Mouse (Mus musculus): Measurements from ENCODE around the gene Fkbp2. TPM values are rescaled to one million over a fixed set of nuclear protein-coding genes. Genes with fewer than 3 reads are reported as not detected.

Gene Fkbp2
- polyA plus RNA-seq, 1 experiment from 2014 or later, result 129 TPM

GRCm38 (mm10) chr19:6985300-6985699 is 5.0 kb upstream of the Fkbp2 start:
- WGBS, result 88% methylated on average over 19 of the region's 19 CpGs
- Histone ChIP-seq H3K9me3 (replicated peaks; ENCODE audit: control insufficient read depth, low read length, poor library complexity, severe bottlenecking) (no peaks in the 10 kb centered on the region), H3K9ac (ENCODE audit: low read depth, low read length) (no peak overlapping the region), H3K4me2 (ENCODE audit: low read length) (no peak overlapping the region), H3K27ac (ENCODE audit: low read length) (no peak overlapping the region), H3K36me3 (ENCODE audit: control insufficient read depth, insufficient read depth, low read length) (peaks cover 5% of the 10 kb centered on the region), H3K27me3 (ENCODE audit: control insufficient read depth, insufficient read depth, low read depth, low read length) (no peaks in the 10 kb centered on the region), H3K4me1 (ENCODE audit: control insufficient read depth, insufficient read depth, low read length) (peaks cover 19% of the 10 kb centered on the region), H3K4me3 (ENCODE audit: low read depth, low read length) (no peak overlapping the region)
- no peak for ATAC-seq

GRCm38 (mm10) chr19:6983621-6984020 is 3.3 kb upstream of the Fkbp2 start:
- Histone ChIP-seq H3K36me3 (ENCODE audit: control insufficient read depth, insufficient read depth, low read length) (peaks cover 5% of the 10 kb centered on the region), H3K4me3 (ENCODE audit: low read depth, low read length) (no peak overlapping the region), H3K9me3 (replicated peaks; ENCODE audit: control insufficient read depth, low read length, poor library complexity, severe bottlenecking) (no peaks in the 10 kb centered on the region), H3K4me2 (ENCODE audit: low read length) (no peak overlapping the region), H3K27ac (ENCODE audit: low read length) (no peak overlapping the region), H3K9ac (ENCODE audit: low read depth, low read length) (no peak overlapping the region), H3K27me3 (ENCODE audit: control insufficient read depth, insufficient read depth, low read depth, low read length) (no peaks in the 10 kb centered on the region), H3K4me1 (ENCODE audit: control insufficient read depth, insufficient read depth, low read length) (peaks cover 28% of the 10 kb centered on the region)
- WGBS, result 62% methylated on average over 5 of the region's 5 CpGs
- no peak for ATAC-seq

- Histone ChIP-seq H3K4me2 (ENCODE audit: low read length) (no peak overlapping the region), H3K4me3 (ENCODE audit: low read depth, low read length) (no peak overlapping the region), H3K27ac (ENCODE audit: low read length) (no peak overlapping the region), H3K9me3 (replicated peaks; ENCODE audit: control insufficient read depth, low read length, poor library complexity, severe bottlenecking) (no peaks in the 10 kb centered on the region), H3K4me1 (ENCODE audit: control insufficient read depth, insufficient read depth, low read length) (peaks cover 35% of the 10 kb centered on the region), H3K27me3 (ENCODE audit: control insufficient read depth, insufficient read depth, low read depth, low read length) (no peaks in the 10 kb centered on the region), H3K9ac (ENCODE audit: low read depth, low read length) (no peak overlapping the region), H3K36me3 (ENCODE audit: control insufficient read depth, insufficient read depth, low read length) (peaks cover 11% of the 10 kb centered on the region)
- WGBS, result 92% methylated on average over 4 of the region's 4 CpGs
- no peak for ATAC-seq
These were observed 1.2 kb upstream of the Fkbp2 start for GRCm38 (mm10) chr19:6981465-6981864.

GRCm38 (mm10) chr19:6979486-6980380 is 568 bp downstream of the Fkbp2 start:
- peaks cover 36% of the 10 kb centered on the region for H3K4me1 ChIP-seq (ENCODE audit: control insufficient read depth, insufficient read depth, low read length)
- H3K9me3 ChIP-seq (replicated peaks; ENCODE audit: control insufficient read depth, low read length, poor library complexity, severe bottlenecking), result no peaks in the 10 kb centered on the region
- H3K27me3 ChIP-seq (ENCODE audit: control insufficient read depth, insufficient read depth, low read depth, low read length), result no peaks in the 10 kb centered on the region
- peak overlapping the region; percentile 97 for H3K27ac ChIP-seq (ENCODE audit: low read length)
- peak overlapping the region; percentile 75 for H3K4me3 ChIP-seq (ENCODE audit: low read depth, low read length)
- H3K4me2 ChIP-seq (ENCODE audit: low read length), result peak overlapping the region; percentile 90
- peak; percentile 88 for ATAC-seq
- peak overlapping the region; percentile 84 for H3K9ac ChIP-seq (ENCODE audit: low read depth, low read length)
- under 1% methylated on average over 58 of the region's 59 CpGs for WGBS
- H3K36me3 ChIP-seq (ENCODE audit: control insufficient read depth, insufficient read depth, low read length), result peaks cover 8% of the 10 kb centered on the region

- Histone ChIP-seq H3K4me2 (ENCODE audit: low read length) (peak overlapping the region; percentile 90), H3K27ac (ENCODE audit: low read length) (peak overlapping the region; percentile 97), H3K4me3 (ENCODE audit: low read depth, low read length) (peak overlapping the region; percentile 75), H3K9me3 (replicated peaks; ENCODE audit: control insufficient read depth, low read length, poor library complexity, severe bottlenecking) (no peaks in the 10 kb centered on the region), H3K4me1 (ENCODE audit: control insufficient read depth, insufficient read depth, low read length) (peaks cover 37% of the 10 kb centered on the region), H3K36me3 (ENCODE audit: control insufficient read depth, insufficient read depth, low read length) (peaks cover 8% of the 10 kb centered on the region), H3K9ac (ENCODE audit: low read depth, low read length) (peak overlapping the region; percentile 84), H3K27me3 (ENCODE audit: control insufficient read depth, insufficient read depth, low read depth, low read length) (no peaks in the 10 kb centered on the region)
- WGBS, result 9% methylated on average over 11 of the region's 11 CpGs
- no peak for ATAC-seq
These were observed 1.3 kb downstream of the Fkbp2 start for GRCm38 (mm10) chr19:6979001-6979479.

GRCm38 (mm10) chr19:6978639-6978974 is 1.7 kb downstream of the Fkbp2 start:
- H3K27ac ChIP-seq (ENCODE audit: low read length), result peak overlapping the region; percentile 97
- H3K4me3 ChIP-seq (ENCODE audit: low read depth, low read length), result peak overlapping the region; percentile 75
- peaks cover 8% of the 10 kb centered on the region for H3K36me3 ChIP-seq (ENCODE audit: control insufficient read depth, insufficient read depth, low read length)
- ATAC-seq, result no peak
- no peaks in the 10 kb centered on the region for H3K9me3 ChIP-seq (replicated peaks; ENCODE audit: control insufficient read depth, low read length, poor library complexity, severe bottlenecking)
- peaks cover 41% of the 10 kb centered on the region for H3K4me1 ChIP-seq (ENCODE audit: control insufficient read depth, insufficient read depth, low read length)
- H3K27me3 ChIP-seq (ENCODE audit: control insufficient read depth, insufficient read depth, low read depth, low read length), result no peaks in the 10 kb centered on the region
- 41% methylated on average over 3 of the region's 3 CpGs for WGBS
- peak overlapping the region; percentile 84 for H3K9ac ChIP-seq (ENCODE audit: low read depth, low read length)
- peak overlapping the region; percentile 90 for H3K4me2 ChIP-seq (ENCODE audit: low read length)

- 82% methylated on average over 13 of the region's 13 CpGs for WGBS
- peaks cover 41% of the 10 kb centered on the region for H3K4me1 ChIP-seq (ENCODE audit: control insufficient read depth, insufficient read depth, low read length)
- H3K4me3 ChIP-seq (ENCODE audit: low read depth, low read length), result peak overlapping the region; percentile 75; the same call in 1 of the 2 replicates
- ATAC-seq, result no peak
- peaks cover 8% of the 10 kb centered on the region for H3K36me3 ChIP-seq (ENCODE audit: control insufficient read depth, insufficient read depth, low read length)
- no peaks in the 10 kb centered on the region for H3K9me3 ChIP-seq (replicated peaks; ENCODE audit: control insufficient read depth, low read length, poor library complexity, severe bottlenecking)
- H3K27ac ChIP-seq (ENCODE audit: low read length), result peak overlapping the region; percentile 55
- peak overlapping the region; percentile 90 for H3K4me2 ChIP-seq (ENCODE audit: low read length)
- peak overlapping the region; percentile 84; the same call in 1 of the 2 replicates for H3K9ac ChIP-seq (ENCODE audit: low read depth, low read length)
- H3K27me3 ChIP-seq (ENCODE audit: control insufficient read depth, insufficient read depth, low read depth, low read length), result no peaks in the 10 kb centered on the region
These were observed 2.3 kb downstream of the Fkbp2 start for GRCm38 (mm10) chr19:6977759-6978638.

GRCm38 (mm10) chr19:6975537-6976521 is 4.5 kb downstream of the Fkbp2 start, which contains the start of gene Plcb3:
Gene Plcb3, minus strand, starts transcription at chr19:6976470.
- peak within 1 kb of the TSS; percentile 84 for H3K4me2 ChIP-seq (ENCODE audit: low read length)
- H3K36me3 ChIP-seq (ENCODE audit: control insufficient read depth, insufficient read depth, low read length), result peaks cover 6% of the 10 kb centered on the region
- H3K9ac ChIP-seq (ENCODE audit: low read depth, low read length), result peak within 1 kb of the TSS; percentile 77
- peak within 1 kb of the TSS; percentile 85 for H3K27ac ChIP-seq (ENCODE audit: low read length)
- under 1% methylated on average over 16 of the region's 16 CpGs for WGBS
- H3K4me3 ChIP-seq (ENCODE audit: low read depth, low read length), result peak within 1 kb of the TSS; percentile 72
- H3K27me3 ChIP-seq (ENCODE audit: control insufficient read depth, insufficient read depth, low read depth, low read length), result no peaks in the 10 kb centered on the region; the same call in 1 of the 2 replicates
- no peaks in the 10 kb centered on the region for H3K9me3 ChIP-seq (replicated peaks; ENCODE audit: control insufficient read depth, low read length, poor library complexity, severe bottlenecking)
- H3K4me1 ChIP-seq (ENCODE audit: control insufficient read depth, insufficient read depth, low read length), result peaks cover 38% of the 10 kb centered on the region
- no peak for ATAC-seq

All from midbrain, embryonic 16.5 days (tissue).